Mouse (Mus musculus) layer of hippocampus, postnatal 36 days (tissue): ENCODE measurements around the gene Nfasc. TPM values are rescaled to one million over a fixed set of nuclear protein-coding genes. Genes with fewer than 3 reads are reported as not detected.

Experiments
- DNase-seq, 2 experiments: peaks; one replicate each; pipeline ENCODE4 v3.0.0; 2022
- total RNA-seq, 2 experiments: library from RNA; stranded (reverse); gene quantifications; 2 replicates each; pipeline ENCODE4 v1.2.3; 2021

Nfasc gene
- total RNA-seq, 2 experiments from 2014 or later, result 174 to 193 TPM

- peak in 1 of 2 experiments; percentile 47 for DNase-seq
Measured at GRCm38 (mm10) chr1:132641049-132641795, 100.4 kb downstream of the Nfasc start.

GRCm38 (mm10) chr1:132640256-132640655 is 101.3 kb downstream of the Nfasc start:
- DNase-seq, result peak; percentile 55 to 59

GRCm38 (mm10) chr1:132637346-132637745 is 104.3 kb downstream of the Nfasc start:
- no peak for DNase-seq

GRCm38 (mm10) chr1:132629611-132630370 is 111.8 kb downstream of the Nfasc start:
- DNase-seq, result no peak

- no peak for DNase-seq
Measured at GRCm38 (mm10) chr1:132628599-132628998, 113.0 kb downstream of the Nfasc start.

- no peak for DNase-seq
Measured at GRCm38 (mm10) chr1:132628183-132628582, 113.4 kb downstream of the Nfasc start.

GRCm38 (mm10) chr1:132626125-132626756 is 115.4 kb downstream of the Nfasc start:
- no peak for DNase-seq

GRCm38 (mm10) chr1:132625034-132625433 is 116.6 kb downstream of the Nfasc start:
- no peak for DNase-seq

GRCm38 (mm10) chr1:132624466-132624865 is 117.1 kb downstream of the Nfasc start:
- no peak for DNase-seq

GRCm38 (mm10) chr1:132623641-132624336 is 117.8 kb downstream of the Nfasc start:
- no peak for DNase-seq

GRCm38 (mm10) chr1:132612066-132612465 is 129.5 kb downstream of the Nfasc start:
- DNase-seq, result no peak

- DNase-seq, result peak; percentile 58 to 71
Measured at GRCm38 (mm10) chr1:132609048-132609634, 132.5 kb downstream of the Nfasc start.

GRCm38 (mm10) chr1:132602161-132602560 is 139.4 kb downstream of the Nfasc start:
- DNase-seq, result no peak

GRCm38 (mm10) chr1:132598024-132598423 is 143.6 kb downstream of the Nfasc start:
- no peak for DNase-seq

- no peak for DNase-seq
Measured at GRCm38 (mm10) chr1:132595741-132596140, 145.9 kb downstream of the Nfasc start.

- DNase-seq, result peak; percentile 62 to 73
Measured at GRCm38 (mm10) chr1:132594587-132594986, 147.0 kb downstream of the Nfasc start.

- DNase-seq, result no peak
Measured at GRCm38 (mm10) chr1:132592145-132592544, 149.5 kb downstream of the Nfasc start.

- DNase-seq, result peak; percentile 50 to 57
Measured at GRCm38 (mm10) chr1:132591399-132591930, 150.1 kb downstream of the Nfasc start.

- DNase-seq, result no peak
Measured at GRCm38 (mm10) chr1:132586679-132587201, 154.9 kb downstream of the Nfasc start.

GRCm38 (mm10) chr1:132585376-132585775 is 156.2 kb downstream of the Nfasc start:
- no peak for DNase-seq

- DNase-seq, result no peak
Measured at GRCm38 (mm10) chr1:132582998-132583604, 158.5 kb downstream of the Nfasc start.
